Mouse (Mus musculus): ENCODE results near the gene Olfr569. TPM values are rescaled to one million over a fixed set of nuclear protein-coding genes. Genes with fewer than 3 reads are reported as not detected.

Gene Olfr569
- total RNA-seq (2015; ENCODE audit: low replicate concordance) (not detected in 2 replicates), total RNA-seq (2017; ENCODE audit: low replicate concordance) (not detected in 2 replicates)

- ATAC-seq (replicated peaks; ENCODE audit: low FRiP score, poor library complexity, severe bottlenecking) = no peak
Observed at GRCm38 (mm10) chr7:102890782-102891181, at the start of gene Olfr569. TSS of gene Olfr569 (minus strand) at chr7:102890882.

DNA sequence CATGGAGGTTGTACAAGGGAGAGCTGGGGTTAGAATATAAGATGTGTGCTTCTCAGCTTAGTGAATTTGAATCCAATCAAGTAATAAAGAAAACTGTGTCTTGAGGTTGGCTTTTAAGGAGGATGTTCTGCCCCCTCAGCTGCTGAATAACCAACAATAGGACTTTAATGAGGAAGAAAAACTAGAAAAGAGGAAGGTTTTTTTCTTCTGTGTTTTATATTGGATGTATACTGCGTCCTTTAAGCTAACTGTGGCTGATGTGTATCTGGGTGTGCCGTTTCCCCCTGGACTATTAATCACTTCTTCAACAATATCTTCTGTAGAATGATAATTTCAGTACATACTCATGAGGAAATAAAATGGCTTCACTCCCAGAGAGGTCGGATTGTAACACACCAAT, 36.4 kb upstream of the Olfr569 start:
- no peak for ATAC-seq (replicated peaks; ENCODE audit: low FRiP score, poor library complexity, severe bottlenecking)

GRCm38 (mm10) chr7:102924109-102924508, 33.4 kb upstream of the Olfr569 start, which contains the start of gene Olfr572:
TSS of gene Olfr572 (plus strand) at chr7:102924409.
- no peak for ATAC-seq (replicated peaks; ENCODE audit: low FRiP score, poor library complexity, severe bottlenecking)

DNA sequence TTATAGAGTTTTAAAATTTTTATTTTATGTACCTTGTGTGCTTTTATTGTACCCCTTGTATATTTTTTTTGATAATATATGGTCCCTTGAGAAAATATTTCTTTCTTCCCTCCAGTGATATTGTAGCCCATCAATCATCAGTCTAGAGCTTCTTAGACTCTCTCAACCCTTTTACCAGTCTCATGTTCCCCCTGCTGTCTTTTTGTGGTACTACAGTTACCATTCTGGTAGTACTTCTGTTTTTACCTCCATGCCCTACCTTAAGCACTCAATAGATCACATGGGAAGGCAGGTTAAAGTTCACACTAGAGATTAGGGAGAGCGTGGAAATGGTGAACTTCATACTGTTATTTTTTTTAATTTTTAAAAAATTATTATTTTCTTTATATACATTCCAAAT, 28.9 kb upstream of the Olfr569 start:
- no peak for ATAC-seq (replicated peaks; ENCODE audit: low FRiP score, poor library complexity, severe bottlenecking)

DNA sequence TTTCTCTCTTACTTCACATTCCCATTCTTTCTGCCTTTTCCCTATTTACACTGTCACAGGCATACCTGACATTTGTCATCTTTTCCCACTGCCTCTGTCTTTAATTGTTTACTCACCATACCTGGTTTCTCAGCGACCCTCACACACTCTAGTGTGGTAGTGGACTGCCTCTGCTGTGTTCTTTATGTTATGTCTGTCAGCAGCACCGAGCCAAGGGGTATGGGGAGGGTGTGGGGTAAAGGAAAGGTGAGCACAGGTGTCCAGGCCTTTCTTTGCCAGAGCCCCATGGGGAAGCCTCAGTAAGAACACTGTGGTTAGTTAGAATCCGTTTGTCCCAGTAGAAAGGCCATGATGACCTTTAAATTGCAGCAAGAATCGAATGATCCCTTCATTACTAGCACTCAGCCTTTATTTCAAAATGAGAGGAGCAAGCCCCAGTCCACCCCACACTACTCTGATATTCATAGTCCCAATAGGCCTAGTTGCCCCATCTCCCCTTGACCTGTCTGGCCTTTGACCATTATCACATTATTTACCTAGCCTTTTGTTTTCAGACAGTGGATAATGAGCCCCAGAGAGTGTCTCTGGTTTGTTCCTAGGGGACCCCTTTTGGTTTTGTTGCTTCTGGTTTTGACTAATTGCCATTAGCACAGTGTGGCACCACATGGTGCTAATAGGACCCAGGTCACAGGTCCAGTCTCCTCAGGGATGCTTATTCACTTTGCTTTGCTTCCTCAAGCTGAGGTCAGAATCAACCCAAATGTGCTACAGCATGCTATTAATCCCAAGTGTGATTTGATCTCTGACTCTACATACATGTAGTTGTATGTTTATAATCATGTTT, 26.6 kb upstream of the Olfr569 start, which contains the start of gene Olfr571:
Olfr571 (minus strand) TSS at position 505 of the 844 bp plus-strand sequence.
- ATAC-seq (replicated peaks; ENCODE audit: low FRiP score, poor library complexity, severe bottlenecking) = no peak

GRCm38 (mm10) chr7:102916405-102916804, 25.7 kb upstream of the Olfr569 start:
- no peak for ATAC-seq (replicated peaks; ENCODE audit: low FRiP score, poor library complexity, severe bottlenecking)

DNA sequence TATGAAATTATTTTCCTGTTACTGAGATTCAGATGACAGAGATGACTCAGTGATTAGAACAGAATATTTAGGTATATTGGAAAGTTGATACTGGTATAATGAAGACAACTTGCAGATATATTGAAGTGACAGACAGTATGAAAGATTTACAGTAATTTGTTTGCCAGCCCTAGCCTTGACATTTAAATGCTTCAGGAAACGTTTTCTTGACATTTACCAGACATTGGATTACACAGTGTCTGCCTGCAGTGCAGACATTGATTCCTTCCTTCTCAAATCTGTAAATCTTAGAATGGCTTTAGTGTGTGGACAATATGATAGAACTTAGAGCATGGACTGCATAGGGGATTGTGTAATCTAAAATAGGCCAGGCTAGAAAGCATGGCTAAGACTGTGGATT, 24.6 kb upstream of the Olfr569 start:
- no peak for ATAC-seq (replicated peaks; ENCODE audit: low FRiP score, poor library complexity, severe bottlenecking)

- no peak for ATAC-seq (replicated peaks; ENCODE audit: low FRiP score, poor library complexity, severe bottlenecking)
Observed at GRCm38 (mm10) chr7:102876822-102877221, 13.9 kb downstream of the Olfr569 start, which contains the start of gene Olfr568. TSS of gene Olfr568 (plus strand) at chr7:102877122.

DNA sequence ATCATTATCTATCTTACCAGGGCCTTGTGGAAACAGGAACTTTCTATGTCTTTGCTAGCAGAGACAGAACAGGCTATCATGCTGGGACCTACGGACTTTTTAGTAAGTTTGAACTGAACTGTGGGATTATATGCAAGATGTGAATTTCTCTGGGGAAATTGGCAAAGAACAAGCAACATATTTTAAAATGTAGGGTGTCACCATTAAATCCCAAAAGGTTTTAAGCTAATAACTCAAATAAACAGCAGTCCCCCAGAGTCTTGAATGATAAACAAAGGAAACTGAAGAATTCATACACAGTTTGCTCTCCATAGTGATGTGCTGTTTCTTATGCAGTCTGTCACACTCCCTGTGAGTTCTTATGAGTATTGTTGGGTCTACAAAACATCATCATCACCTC, 32.0 kb downstream of the Olfr569 start, which contains the start of gene Olfr566:
Olfr566 (minus strand) TSS at position 101 of the 400 bp plus-strand sequence.
- no peak for ATAC-seq (replicated peaks; ENCODE audit: low FRiP score, poor library complexity, severe bottlenecking)

GRCm38 (mm10) chr7:102855807-102856206, 34.9 kb downstream of the Olfr569 start:
- no peak for ATAC-seq (replicated peaks; ENCODE audit: low FRiP score, poor library complexity, severe bottlenecking)

Other genes starting within 250 kb of the Olfr569 start
- gene Olfr555, start 232.1 kb downstream of the Olfr569 start, total RNA-seq (2015; ENCODE audit: low replicate concordance) = not detected in 2 replicates
- not detected in 2 replicates for gene Olfr555, start 232.1 kb downstream of the Olfr569 start, total RNA-seq (2017; ENCODE audit: low replicate concordance)
- gene Olfr556, start 226.0 kb downstream of the Olfr569 start, total RNA-seq (2015; ENCODE audit: low replicate concordance) = not detected in 2 replicates
- not detected in 2 replicates for gene Olfr556, start 226.0 kb downstream of the Olfr569 start, total RNA-seq (2017; ENCODE audit: low replicate concordance)
- gene Trim68, start 203.6 kb downstream of the Olfr569 start, total RNA-seq (2015; ENCODE audit: low replicate concordance) = not detected in 2 replicates
- 0.51 TPM in 1 of 2 replicates, not detected in the other for gene Trim68, start 203.6 kb downstream of the Olfr569 start, total RNA-seq (2017; ENCODE audit: low replicate concordance)
- not detected in 2 replicates for gene Olfr557, start 195.0 kb downstream of the Olfr569 start, total RNA-seq (2015; ENCODE audit: low replicate concordance)
- gene Olfr557, start 195.0 kb downstream of the Olfr569 start, total RNA-seq (2017; ENCODE audit: low replicate concordance) = not detected in 2 replicates
- gene Olfr558, start 188.7 kb downstream of the Olfr569 start, total RNA-seq (2015; ENCODE audit: low replicate concordance) = not detected in 2 replicates
- gene Olfr558, start 188.7 kb downstream of the Olfr569 start, total RNA-seq (2017; ENCODE audit: low replicate concordance) = not detected in 2 replicates
- gene Olfr33, start 171.8 kb downstream of the Olfr569 start, total RNA-seq (2015; ENCODE audit: low replicate concordance) = not detected in 2 replicates
- not detected in 2 replicates for gene Olfr33, start 171.8 kb downstream of the Olfr569 start, total RNA-seq (2017; ENCODE audit: low replicate concordance)
- not detected in 2 replicates for gene Olfr559, start 163.4 kb downstream of the Olfr569 start, total RNA-seq (2015; ENCODE audit: low replicate concordance)
- not detected in 2 replicates for gene Olfr559, start 163.4 kb downstream of the Olfr569 start, total RNA-seq (2017; ENCODE audit: low replicate concordance)
- not detected in 2 replicates for gene Olfr560, start 131.5 kb downstream of the Olfr569 start, total RNA-seq (2015; ENCODE audit: low replicate concordance)
- gene Olfr560, start 131.5 kb downstream of the Olfr569 start, total RNA-seq (2017; ENCODE audit: low replicate concordance) = not detected in 2 replicates
- gene Olfr78, start 131.4 kb downstream of the Olfr569 start, total RNA-seq (2015; ENCODE audit: low replicate concordance) = not detected in 2 replicates
- gene Olfr78, start 131.4 kb downstream of the Olfr569 start, total RNA-seq (2017; ENCODE audit: low replicate concordance) = not detected in 2 replicates
- not detected in 2 replicates for gene Olfr561, start 119.7 kb downstream of the Olfr569 start, total RNA-seq (2015; ENCODE audit: low replicate concordance)
- gene Olfr561, start 119.7 kb downstream of the Olfr569 start, total RNA-seq (2017; ENCODE audit: low replicate concordance) = not detected in 2 replicates
- gene Olfr564, start 87.4 kb downstream of the Olfr569 start, total RNA-seq (2015; ENCODE audit: low replicate concordance) = not detected in 2 replicates
- not detected in 2 replicates for gene Olfr564, start 87.4 kb downstream of the Olfr569 start, total RNA-seq (2017; ENCODE audit: low replicate concordance)
- gene Olfr566, start 32.1 kb downstream of the Olfr569 start, total RNA-seq (2015; ENCODE audit: low replicate concordance) = not detected in 2 replicates
- 0.77 TPM in 1 of 2 replicates, not detected in the other for gene Olfr566, start 32.1 kb downstream of the Olfr569 start, total RNA-seq (2017; ENCODE audit: low replicate concordance)
- gene Olfr568, start 13.8 kb downstream of the Olfr569 start, total RNA-seq (2015; ENCODE audit: low replicate concordance) = not detected in 2 replicates
- gene Olfr568, start 13.8 kb downstream of the Olfr569 start, total RNA-seq (2017; ENCODE audit: low replicate concordance) = not detected in 2 replicates
- not detected in 2 replicates for gene Olfr570, start 3.7 kb upstream of the Olfr569 start, total RNA-seq (2015; ENCODE audit: low replicate concordance)
- gene Olfr570, start 3.7 kb upstream of the Olfr569 start, total RNA-seq (2017; ENCODE audit: low replicate concordance) = not detected in 2 replicates
- not detected in 2 replicates for gene Olfr571, start 26.7 kb upstream of the Olfr569 start, total RNA-seq (2015; ENCODE audit: low replicate concordance)
- not detected in 2 replicates for gene Olfr571, start 26.7 kb upstream of the Olfr569 start, total RNA-seq (2017; ENCODE audit: low replicate concordance)
- not detected in 2 replicates for gene Olfr572, start 33.5 kb upstream of the Olfr569 start, total RNA-seq (2015; ENCODE audit: low replicate concordance)
- gene Olfr572, start 33.5 kb upstream of the Olfr569 start, total RNA-seq (2017; ENCODE audit: low replicate concordance) = not detected in 2 replicates
- gene Olfr573-ps1, start 51.7 kb upstream of the Olfr569 start, total RNA-seq (2015; ENCODE audit: low replicate concordance) = not detected in 2 replicates
- not detected in 2 replicates for gene Olfr573-ps1, start 51.7 kb upstream of the Olfr569 start, total RNA-seq (2017; ENCODE audit: low replicate concordance)
- not detected in 2 replicates for gene Olfr574, start 57.6 kb upstream of the Olfr569 start, total RNA-seq (2015; ENCODE audit: low replicate concordance)
- gene Olfr574, start 57.6 kb upstream of the Olfr569 start, total RNA-seq (2017; ENCODE audit: low replicate concordance) = not detected in 2 replicates
- not detected in 2 replicates for gene Olfr575, start 67.9 kb upstream of the Olfr569 start, total RNA-seq (2015; ENCODE audit: low replicate concordance)
- gene Olfr575, start 67.9 kb upstream of the Olfr569 start, total RNA-seq (2017; ENCODE audit: low replicate concordance) = not detected in 2 replicates
- not detected in 2 replicates for gene Olfr576, start 71.8 kb upstream of the Olfr569 start, total RNA-seq (2015; ENCODE audit: low replicate concordance)
- gene Olfr576, start 71.8 kb upstream of the Olfr569 start, total RNA-seq (2017; ENCODE audit: low replicate concordance) = 0.43 TPM in 1 of 2 replicates, not detected in the other
- not detected in 2 replicates for gene Olfr577, start 85.1 kb upstream of the Olfr569 start, total RNA-seq (2015; ENCODE audit: low replicate concordance)
- not detected in 2 replicates for gene Olfr577, start 85.1 kb upstream of the Olfr569 start, total RNA-seq (2017; ENCODE audit: low replicate concordance)
- gene Olfr578, start 98.4 kb upstream of the Olfr569 start, total RNA-seq (2015; ENCODE audit: low replicate concordance) = not detected in 2 replicates
- gene Olfr578, start 98.4 kb upstream of the Olfr569 start, total RNA-seq (2017; ENCODE audit: low replicate concordance) = not detected in 2 replicates
- not detected in 2 replicates for gene Olfr582, start 147.1 kb upstream of the Olfr569 start, total RNA-seq (2015; ENCODE audit: low replicate concordance)
- gene Olfr582, start 147.1 kb upstream of the Olfr569 start, total RNA-seq (2017; ENCODE audit: low replicate concordance) = not detected in 2 replicates
- not detected in 2 replicates for gene Olfr583, start 160.4 kb upstream of the Olfr569 start, total RNA-seq (2015; ENCODE audit: low replicate concordance)
- gene Olfr583, start 160.4 kb upstream of the Olfr569 start, total RNA-seq (2017; ENCODE audit: low replicate concordance) = not detected in 2 replicates
- gene Olfr584, start 191.0 kb upstream of the Olfr569 start, total RNA-seq (2015; ENCODE audit: low replicate concordance) = not detected in 2 replicates
- gene Olfr584, start 191.0 kb upstream of the Olfr569 start, total RNA-seq (2017; ENCODE audit: low replicate concordance) = not detected in 2 replicates
- not detected in 2 replicates for gene Olfr585, start 206.8 kb upstream of the Olfr569 start, total RNA-seq (2015; ENCODE audit: low replicate concordance)
- 2.2 TPM in 1 of 2 replicates, not detected in the other for gene Olfr585, start 206.8 kb upstream of the Olfr569 start, total RNA-seq (2017; ENCODE audit: low replicate concordance)
- gene Olfr586, start 234.8 kb upstream of the Olfr569 start, total RNA-seq (2015; ENCODE audit: low replicate concordance) = not detected in 2 replicates
- gene Olfr586, start 234.8 kb upstream of the Olfr569 start, total RNA-seq (2017; ENCODE audit: low replicate concordance) = 0.17 TPM in 1 of 2 replicates, not detected in the other
- gene Olfr588-ps1, start 250.0 kb upstream of the Olfr569 start, total RNA-seq (2015; ENCODE audit: low replicate concordance) = not detected in 2 replicates
- gene Olfr588-ps1, start 250.0 kb upstream of the Olfr569 start, total RNA-seq (2017; ENCODE audit: low replicate concordance) = not detected in 2 replicates